Mouse (Mus musculus): Measurements from ENCODE around the gene Ntrk2. TPM values are rescaled to one million over a fixed set of nuclear protein-coding genes. Genes with fewer than 3 reads are reported as not detected.

Ntrk2 gene
- polyA plus RNA-seq, 1 experiment: 6.1 TPM

- no peak overlapping the region for H3K27ac ChIP-seq (ENCODE audit: insufficient read depth, low read depth, low read length)
- no peaks in the 10 kb centered on the region for H3K4me1 ChIP-seq (ENCODE audit: control insufficient read depth, insufficient read depth, low read length)
- no peaks in the 10 kb centered on the region for H3K36me3 ChIP-seq (ENCODE audit: control insufficient read depth, insufficient read depth, low read length)
- H3K4me3 ChIP-seq (ENCODE audit: insufficient read depth, low read depth, low read length): no peak overlapping the region
- no peak for DNase-seq
- WGBS: 63% methylated on average over 9 of the region's 9 CpGs
- no peak for TF ChIP-seq POLR2A (IDR thresholded peaks at IDR 0.05; ENCODE audit: low read depth, low read length)
- TF ChIP-seq CTCF (conservative IDR thresholded peaks at IDR 0.05; ENCODE audit: insufficient read depth, insufficient read length, low read depth, low read length): no peak
- no peaks in the 10 kb centered on the region for H3K27me3 ChIP-seq (replicated peaks; ENCODE audit: control insufficient read depth, insufficient read depth, low read length)
Observed at GRCm38 (mm10) chr13:59176485-59176884, 370.1 kb downstream of the Ntrk2 start.

DNA sequence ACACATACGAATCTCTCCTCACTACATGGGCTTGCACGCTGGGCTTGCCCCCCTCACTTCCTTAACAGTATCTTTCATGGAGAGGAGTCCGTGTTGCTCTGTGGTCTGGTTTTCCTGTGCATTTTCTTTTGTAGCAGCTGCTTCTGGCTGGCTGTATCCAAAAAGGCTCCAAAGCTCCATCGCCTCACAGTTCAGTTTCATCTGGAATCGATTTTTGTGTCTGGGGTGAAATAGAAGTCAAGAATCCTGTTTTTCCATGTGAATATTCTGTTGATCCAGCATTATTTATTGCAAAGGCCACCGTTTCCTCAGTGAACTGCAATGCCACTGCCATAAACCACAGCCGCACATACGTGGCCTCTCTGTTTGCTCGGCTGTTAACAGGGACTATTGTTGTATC, 370.6 kb downstream of the Ntrk2 start:
- H3K36me3 ChIP-seq (ENCODE audit: control insufficient read depth, insufficient read depth, low read length): no peaks in the 10 kb centered on the region
- peak; percentile 3 for DNase-seq
- H3K4me1 ChIP-seq (ENCODE audit: control insufficient read depth, insufficient read depth, low read length): no peaks in the 10 kb centered on the region
- WGBS: 49% methylated on average over 9 of the region's 9 CpGs
- H3K4me3 ChIP-seq (ENCODE audit: insufficient read depth, low read depth, low read length): no peak overlapping the region
- no peak overlapping the region for H3K27ac ChIP-seq (ENCODE audit: insufficient read depth, low read depth, low read length)
- TF ChIP-seq CTCF (conservative IDR thresholded peaks at IDR 0.05; ENCODE audit: insufficient read depth, insufficient read length, low read depth, low read length) (no peak), POLR2A (IDR thresholded peaks at IDR 0.05; ENCODE audit: low read depth, low read length) (no peak)
- no peaks in the 10 kb centered on the region for H3K27me3 ChIP-seq (replicated peaks; ENCODE audit: control insufficient read depth, insufficient read depth, low read length)

DNA sequence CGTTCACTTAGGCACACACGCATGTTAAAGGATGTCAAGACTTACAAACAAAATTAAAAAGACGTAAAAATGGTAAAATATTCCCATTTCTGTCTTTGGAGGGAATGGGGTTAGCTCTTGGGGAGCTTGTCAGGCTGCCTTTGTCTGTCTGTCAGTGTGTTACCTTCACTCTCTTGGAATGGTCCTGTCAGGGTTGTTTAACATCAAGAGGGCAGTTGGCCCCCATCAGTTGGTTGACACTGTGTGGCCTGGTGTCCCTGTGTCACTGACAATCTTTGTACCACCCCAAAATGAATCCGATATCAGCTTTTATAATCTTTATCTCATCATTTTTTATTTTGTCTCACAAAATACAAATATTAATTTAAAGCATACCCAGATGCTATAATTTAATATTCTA, 373.6 kb downstream of the Ntrk2 start:
- WGBS: 94% methylated on average over 4 of the region's 4 CpGs
- Histone ChIP-seq H3K4me3 (ENCODE audit: insufficient read depth, low read depth, low read length) (no peak overlapping the region), H3K36me3 (ENCODE audit: control insufficient read depth, insufficient read depth, low read length) (no peaks in the 10 kb centered on the region), H3K27me3 (replicated peaks; ENCODE audit: control insufficient read depth, insufficient read depth, low read length) (no peaks in the 10 kb centered on the region), H3K27ac (ENCODE audit: insufficient read depth, low read depth, low read length) (no peak overlapping the region), H3K4me1 (ENCODE audit: control insufficient read depth, insufficient read depth, low read length) (no peaks in the 10 kb centered on the region)
- no peak for TF ChIP-seq CTCF (conservative IDR thresholded peaks at IDR 0.05; ENCODE audit: insufficient read depth, insufficient read length, low read depth, low read length)
- TF ChIP-seq POLR2A (IDR thresholded peaks at IDR 0.05; ENCODE audit: low read depth, low read length): no peak
- no peak for DNase-seq

- DNase-seq: no peak
- Histone ChIP-seq H3K4me1 (ENCODE audit: control insufficient read depth, insufficient read depth, low read length) (no peaks in the 10 kb centered on the region), H3K4me3 (ENCODE audit: insufficient read depth, low read depth, low read length) (no peak overlapping the region), H3K27ac (ENCODE audit: insufficient read depth, low read depth, low read length) (no peak overlapping the region), H3K36me3 (ENCODE audit: control insufficient read depth, insufficient read depth, low read length) (no peaks in the 10 kb centered on the region), H3K27me3 (replicated peaks; ENCODE audit: control insufficient read depth, insufficient read depth, low read length) (no peaks in the 10 kb centered on the region)
- WGBS: 66% methylated on average over 10 of the region's 10 CpGs
- no peak for TF ChIP-seq CTCF (conservative IDR thresholded peaks at IDR 0.05; ENCODE audit: insufficient read depth, insufficient read length, low read depth, low read length)
Observed at GRCm38 (mm10) chr13:59180781-59181180, 374.4 kb downstream of the Ntrk2 start.

- Histone ChIP-seq H3K36me3 (ENCODE audit: control insufficient read depth, insufficient read depth, low read length) (no peaks in the 10 kb centered on the region), H3K4me3 (ENCODE audit: insufficient read depth, low read depth, low read length) (no peak overlapping the region), H3K27ac (ENCODE audit: insufficient read depth, low read depth, low read length) (no peak overlapping the region), H3K27me3 (replicated peaks; ENCODE audit: control insufficient read depth, insufficient read depth, low read length) (no peaks in the 10 kb centered on the region), H3K4me1 (ENCODE audit: control insufficient read depth, insufficient read depth, low read length) (no peaks in the 10 kb centered on the region)
- WGBS: 50% methylated on average over 16 of the region's 16 CpGs
- DNase-seq: no peak
- TF ChIP-seq CTCF (conservative IDR thresholded peaks at IDR 0.05; ENCODE audit: insufficient read depth, insufficient read length, low read depth, low read length): no peak
- no peak for TF ChIP-seq POLR2A (IDR thresholded peaks at IDR 0.05; ENCODE audit: low read depth, low read length)
Observed at GRCm38 (mm10) chr13:59181188-59181947, 375.0 kb downstream of the Ntrk2 start.

GRCm38 (mm10) chr13:59182630-59183029, 376.3 kb downstream of the Ntrk2 start:
- H3K27ac ChIP-seq (ENCODE audit: insufficient read depth, low read depth, low read length): no peak overlapping the region
- TF ChIP-seq POLR2A (IDR thresholded peaks at IDR 0.05; ENCODE audit: low read depth, low read length) (no peak), CTCF (conservative IDR thresholded peaks at IDR 0.05; ENCODE audit: insufficient read depth, insufficient read length, low read depth, low read length) (no peak)
- 66% methylated on average over 5 of the region's 5 CpGs for WGBS
- H3K27me3 ChIP-seq (replicated peaks; ENCODE audit: control insufficient read depth, insufficient read depth, low read length): no peaks in the 10 kb centered on the region
- H3K4me1 ChIP-seq (ENCODE audit: control insufficient read depth, insufficient read depth, low read length): no peaks in the 10 kb centered on the region
- DNase-seq: no peak
- no peak overlapping the region for H3K4me3 ChIP-seq (ENCODE audit: insufficient read depth, low read depth, low read length)
- H3K36me3 ChIP-seq (ENCODE audit: control insufficient read depth, insufficient read depth, low read length): no peaks in the 10 kb centered on the region

Other genes starting within 250 kb of the Ntrk2 start
- not detected in 2 replicates for gene Slc28a3, start 195.7 kb upstream of the Ntrk2 start, polyA plus RNA-seq (2012; rRNA removed)